Mouse (Mus musculus) monocyte, adult 2 months (primary cell): ENCODE measurements around the gene Rab14.
A peak's percentile ranks its signal among the peaks of the same experiment; 100 is the strongest.

ENCODE experiments used
- DNase-seq, 2 experiments: peaks; one replicate each; pipeline ENCODE4 v3.0.0; 2022; ENCODE audit warnings: low spot score in 2 of 2, low read depth in 1 of 2

Rab14 gene

GRCm38 (mm10) chr2:35156985-35157384, 43.9 kb downstream of the Rab14 start:
- DNase-seq = no peak

DNA sequence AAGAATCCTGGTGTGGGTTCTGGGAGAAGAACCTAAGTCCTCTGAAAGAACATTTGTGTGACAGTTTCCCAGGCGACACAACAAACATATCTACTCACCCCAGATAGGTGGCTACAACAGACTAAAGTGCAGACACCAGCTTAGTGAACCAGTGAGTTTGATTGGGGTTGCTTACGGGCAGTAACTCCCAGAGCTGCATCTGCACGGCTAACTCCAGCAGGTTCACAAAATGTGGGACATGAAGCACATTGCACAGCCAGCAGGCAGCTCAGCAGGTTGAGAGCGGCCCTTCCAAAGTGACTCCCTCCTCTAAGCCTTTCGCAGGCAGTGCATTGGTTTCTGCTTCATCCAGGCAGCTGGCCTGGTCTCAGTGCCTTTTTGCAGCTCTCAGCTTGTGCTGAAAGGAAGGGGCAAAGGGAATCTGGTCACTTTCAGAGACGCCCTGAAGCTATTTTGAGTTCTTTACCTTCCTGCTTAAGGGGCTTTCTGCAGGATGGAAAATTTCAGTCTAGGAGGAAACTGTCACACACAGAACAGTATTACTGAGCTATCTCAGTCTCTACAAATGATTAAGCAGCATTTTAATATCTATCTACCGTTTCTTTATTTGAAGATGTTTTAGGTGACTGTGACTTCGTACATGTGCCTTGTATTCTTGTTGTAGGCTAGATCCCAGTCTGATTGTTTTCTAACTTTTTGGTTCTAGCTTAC, 46.9 kb downstream of the Rab14 start:
- DNase-seq = no peak

DNA sequence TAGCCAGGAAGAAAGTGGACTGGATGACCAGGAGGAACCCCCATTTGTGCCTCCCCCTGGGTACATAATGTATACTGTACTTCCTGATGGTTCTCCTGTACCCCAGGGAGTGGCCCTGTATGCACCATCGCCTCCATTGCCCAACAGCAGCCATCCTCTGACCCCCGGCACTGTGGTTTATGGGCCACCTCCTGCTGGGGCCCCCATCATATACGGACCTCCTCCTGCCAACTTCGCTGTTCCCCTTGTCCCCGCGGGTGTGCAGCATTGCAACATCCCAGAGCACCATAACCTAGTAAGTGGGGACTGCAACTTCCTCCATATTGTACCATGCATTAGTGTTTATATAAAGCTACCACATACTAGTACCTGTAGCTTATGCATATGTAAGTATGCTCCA, 47.7 kb downstream of the Rab14 start:
- no peak for DNase-seq

GRCm38 (mm10) chr2:35151303-35151882, 49.5 kb downstream of the Rab14 start:
- DNase-seq = no peak

GRCm38 (mm10) chr2:35148806-35149205, 52.1 kb downstream of the Rab14 start:
- DNase-seq = no peak

DNA sequence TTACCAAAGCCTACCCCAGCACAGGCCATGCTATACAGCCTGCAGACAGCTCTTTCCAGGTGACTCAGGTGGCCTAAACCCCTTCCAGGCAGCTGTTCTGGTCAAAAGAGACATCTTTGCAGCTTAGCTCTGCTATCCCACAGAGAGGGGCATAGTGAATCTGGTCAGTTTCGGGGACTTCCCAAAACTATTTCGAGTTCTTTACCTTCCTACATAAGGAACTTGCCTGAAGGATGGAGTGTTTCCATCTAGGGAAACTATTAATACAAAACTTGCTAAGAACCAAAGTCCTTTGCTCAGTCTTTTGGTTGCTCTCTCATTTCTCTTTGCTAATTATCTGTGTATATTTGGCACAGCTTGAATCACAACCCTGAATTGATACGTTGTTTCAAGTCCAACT, 59.2 kb downstream of the Rab14 start:
- DNase-seq = no peak

GRCm38 (mm10) chr2:35138576-35138975, 62.3 kb downstream of the Rab14 start:
- DNase-seq = no peak

- DNase-seq = no peak
Measured at GRCm38 (mm10) chr2:35133891-35134290, 67.0 kb downstream of the Rab14 start.

DNA sequence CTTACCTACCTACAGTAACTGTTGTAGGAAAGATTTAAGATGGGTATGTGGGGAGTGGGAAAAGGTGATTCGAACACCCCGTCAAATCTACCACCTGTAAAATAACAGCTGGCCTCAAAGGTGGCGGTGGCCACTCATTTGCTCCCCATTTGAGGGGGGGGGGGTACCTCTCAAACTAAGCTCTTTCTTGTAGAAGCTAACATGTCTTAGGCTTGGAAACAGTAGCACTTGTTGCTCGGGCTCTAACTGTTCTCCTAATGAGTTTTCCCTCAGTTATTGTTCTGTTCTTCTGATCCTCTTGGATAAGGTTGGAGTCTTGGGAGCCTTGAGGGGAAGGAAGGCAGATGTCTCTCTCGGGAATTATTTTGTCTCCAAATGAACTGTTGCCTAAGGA, 68.3 kb downstream of the Rab14 start:
- no peak for DNase-seq

GRCm38 (mm10) chr2:35131991-35132661, 68.8 kb downstream of the Rab14 start:
- peak; percentile 81 to 89 for DNase-seq

GRCm38 (mm10) chr2:35131491-35131890, 69.4 kb downstream of the Rab14 start:
- no peak for DNase-seq
